Mouse (Mus musculus) left cerebral cortex, adult 9 months (tissue): Measurements from ENCODE around the gene Slc25a39.
"Not testable (repeated sequence)": the region's sequence is repeated elsewhere in the genome, so short reads cannot be mapped to it uniquely, and the experiment has no call there.

ENCODE experiments used
- DNase-seq, 2 experiments: peaks; one replicate each; pipeline ENCODE4 v3.0.0; 2022; ENCODE audit warnings: low spot score in 2 of 2

Gene Slc25a39

GRCm38 (mm10) chr11:102398007-102398825 is 9.5 kb downstream of the Slc25a39 start:
- DNase-seq, result peak in 1 of 2 experiments; percentile 63

- DNase-seq, result peak in 1 of 2 experiments; percentile 61
Measured at GRCm38 (mm10) chr11:102396671-102397141, 11.0 kb downstream of the Slc25a39 start.

- DNase-seq, result peak in 1 of 2 experiments; percentile 4
Measured at GRCm38 (mm10) chr11:102396263-102396662, 11.5 kb downstream of the Slc25a39 start.

- DNase-seq, result peak in 1 of 2 experiments; percentile 17
Measured at GRCm38 (mm10) chr11:102395250-102395649, 12.5 kb downstream of the Slc25a39 start.

- peak in 1 of 2 experiments; percentile 15 for DNase-seq
Measured at GRCm38 (mm10) chr11:102394421-102395124, 13.2 kb downstream of the Slc25a39 start.

- DNase-seq, result peak in 1 of 2 experiments; percentile 41
Measured at GRCm38 (mm10) chr11:102393719-102394420, 13.9 kb downstream of the Slc25a39 start.

- peak; percentile 88 to 95 for DNase-seq
Measured at GRCm38 (mm10) chr11:102393238-102393634, 14.5 kb downstream of the Slc25a39 start, which contains the start of gene Rundc3a. Gene Rundc3a, plus strand, starts transcription at chr11:102393403.

GRCm38 (mm10) chr11:102392441-102393237 is 15.1 kb downstream of the Slc25a39 start:
- no peak for DNase-seq

- DNase-seq, result not testable (repeated sequence)
Measured at GRCm38 (mm10) chr11:102389436-102389835, 18.3 kb downstream of the Slc25a39 start.

- DNase-seq, result no peak
Measured at GRCm38 (mm10) chr11:102386121-102386520, 21.6 kb downstream of the Slc25a39 start.

GRCm38 (mm10) chr11:102385075-102385474 is 22.7 kb downstream of the Slc25a39 start:
- no peak for DNase-seq

- peak in 1 of 2 experiments; percentile 60 for DNase-seq
Measured at GRCm38 (mm10) chr11:102384418-102384817, 23.3 kb downstream of the Slc25a39 start.

GRCm38 (mm10) chr11:102383365-102384136 is 24.2 kb downstream of the Slc25a39 start:
- DNase-seq, result peak in 1 of 2 experiments; percentile 32

GRCm38 (mm10) chr11:102382794-102383193 is 25.0 kb downstream of the Slc25a39 start:
- no peak for DNase-seq

GRCm38 (mm10) chr11:102381341-102382100 is 26.2 kb downstream of the Slc25a39 start:
- DNase-seq, result no peak

GRCm38 (mm10) chr11:102380091-102380490 is 27.7 kb downstream of the Slc25a39 start:
- DNase-seq, result no peak

- no peak for DNase-seq
Measured at GRCm38 (mm10) chr11:102377186-102377585, 30.6 kb downstream of the Slc25a39 start.

- DNase-seq, result no peak
Measured at GRCm38 (mm10) chr11:102376196-102376835, 31.4 kb downstream of the Slc25a39 start.
